Mouse (Mus musculus): ENCODE measurements around the gene Sdcbp2.
A peak's percentile ranks its signal among the peaks of the same experiment; 100 is the strongest.
"Not testable (repeated sequence)": the region's sequence is repeated elsewhere in the genome, so short reads cannot be mapped to it uniquely, and the experiment has no call there.

Sdcbp2 gene

DNA sequence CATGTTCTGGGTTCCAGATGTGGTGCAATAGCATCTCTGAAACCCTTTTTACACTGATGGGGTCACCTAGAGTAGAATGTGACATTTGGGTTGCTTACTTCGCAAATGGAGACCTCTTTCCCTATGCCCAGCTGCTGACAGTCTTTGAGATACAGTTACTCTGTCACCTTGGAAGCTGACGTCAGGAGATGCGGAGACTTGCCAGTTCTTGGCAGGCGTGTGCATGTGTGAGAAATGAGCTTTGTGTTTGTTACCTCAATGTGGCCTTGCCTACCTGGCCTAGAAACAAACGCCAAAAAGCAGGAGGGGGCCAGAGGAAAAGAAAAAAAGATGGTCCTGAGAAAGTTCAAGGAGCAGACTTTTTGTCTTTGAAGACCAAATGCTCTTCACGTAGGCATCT, 5.6 kb upstream of the Sdcbp2 start:
- DNase-seq (ENCODE audit: low read depth, low spot score) = no peak

DNA sequence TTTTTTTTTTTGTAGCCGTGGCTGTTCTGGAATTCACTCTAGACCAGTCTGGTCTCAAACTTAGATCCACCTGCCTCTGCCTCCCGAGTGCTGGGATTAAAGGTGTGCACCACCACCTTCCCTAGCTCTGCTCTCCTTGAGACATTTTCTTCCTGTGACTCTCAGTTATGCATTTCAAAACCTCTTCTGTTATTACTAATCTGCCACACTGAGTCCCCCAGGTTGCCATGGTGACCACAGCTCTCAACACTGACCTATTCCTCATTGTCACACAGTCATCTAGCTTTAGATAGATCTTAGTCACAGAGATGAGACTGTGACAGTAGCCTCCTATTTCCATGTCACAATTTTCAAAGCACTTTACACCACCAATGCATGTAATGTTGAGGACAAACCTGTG, 3.0 kb upstream of the Sdcbp2 start:
- DNase-seq (ENCODE audit: low read depth, low spot score) = no peak

DNA sequence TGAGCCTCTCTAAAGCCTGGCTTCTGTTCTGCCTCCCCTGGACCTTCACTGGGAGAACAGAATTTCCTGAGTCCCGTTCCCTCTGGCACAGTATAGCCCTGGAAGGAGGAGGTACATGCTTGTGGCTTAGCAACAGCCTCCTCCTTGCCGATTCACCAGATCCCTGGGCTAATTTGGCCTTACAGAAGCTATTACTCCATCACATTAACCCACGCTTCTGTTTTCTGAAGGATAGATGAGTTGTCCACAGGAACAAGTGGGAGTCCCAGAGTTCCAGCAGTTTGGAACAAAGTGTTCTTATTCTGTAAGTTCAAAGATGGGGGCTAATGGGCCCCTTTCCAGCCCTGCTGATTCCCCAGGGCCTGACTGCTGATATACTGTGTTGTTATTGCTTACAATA, 1.2 kb downstream of the Sdcbp2 start:
- DNase-seq (ENCODE audit: low read depth, low spot score) = no peak

DNA sequence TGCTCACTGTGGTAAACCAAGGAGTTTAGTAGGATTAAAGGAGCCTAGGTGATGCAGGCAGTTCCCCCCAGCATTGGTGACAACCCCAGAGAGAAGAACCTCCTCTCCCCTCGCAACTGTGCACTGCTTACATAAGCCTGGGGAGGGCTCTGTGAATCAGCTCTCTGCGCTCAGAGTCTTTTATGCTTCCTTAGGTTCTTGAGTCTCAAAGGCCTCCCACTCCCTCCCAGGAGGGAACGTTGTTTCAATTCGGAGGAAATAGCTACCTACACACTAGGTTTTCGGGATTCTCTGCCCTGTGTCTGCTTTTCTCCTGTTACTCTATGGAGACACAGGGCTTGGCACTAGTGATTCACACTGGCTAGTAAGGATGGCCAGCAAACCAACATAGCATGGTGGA, 2.2 kb downstream of the Sdcbp2 start:
- DNase-seq (ENCODE audit: low read depth, low spot score) = no peak

DNA sequence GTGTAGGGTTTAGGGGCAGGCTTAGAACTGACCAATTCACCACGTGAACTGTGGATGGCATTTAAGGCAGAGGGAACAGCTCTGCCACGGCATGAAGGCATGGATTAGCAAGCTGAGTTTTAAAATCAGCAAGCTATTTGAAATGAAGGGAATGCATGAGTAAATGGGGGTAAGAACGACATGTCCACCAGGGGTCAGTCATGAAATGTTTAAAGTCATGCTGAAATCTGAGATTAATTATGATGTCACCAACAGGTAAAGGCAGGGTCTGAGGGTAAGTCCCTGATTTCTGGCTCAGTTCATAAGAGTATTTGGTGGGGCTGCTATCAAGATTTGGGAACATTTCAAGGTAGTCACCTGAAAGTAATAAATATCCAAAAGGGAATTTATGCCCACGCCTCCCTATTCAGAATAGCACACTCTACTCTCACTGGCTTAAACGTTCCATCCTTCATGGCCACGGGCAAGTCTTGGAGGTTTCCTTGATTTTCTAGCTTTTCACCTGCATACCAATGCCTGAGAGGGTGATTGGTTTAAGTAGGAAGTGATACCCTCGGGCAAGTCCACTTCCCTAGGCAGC, 2.8 kb downstream of the Sdcbp2 start:
- peak; percentile 67 for DNase-seq (ENCODE audit: low read depth, low spot score)

DNA sequence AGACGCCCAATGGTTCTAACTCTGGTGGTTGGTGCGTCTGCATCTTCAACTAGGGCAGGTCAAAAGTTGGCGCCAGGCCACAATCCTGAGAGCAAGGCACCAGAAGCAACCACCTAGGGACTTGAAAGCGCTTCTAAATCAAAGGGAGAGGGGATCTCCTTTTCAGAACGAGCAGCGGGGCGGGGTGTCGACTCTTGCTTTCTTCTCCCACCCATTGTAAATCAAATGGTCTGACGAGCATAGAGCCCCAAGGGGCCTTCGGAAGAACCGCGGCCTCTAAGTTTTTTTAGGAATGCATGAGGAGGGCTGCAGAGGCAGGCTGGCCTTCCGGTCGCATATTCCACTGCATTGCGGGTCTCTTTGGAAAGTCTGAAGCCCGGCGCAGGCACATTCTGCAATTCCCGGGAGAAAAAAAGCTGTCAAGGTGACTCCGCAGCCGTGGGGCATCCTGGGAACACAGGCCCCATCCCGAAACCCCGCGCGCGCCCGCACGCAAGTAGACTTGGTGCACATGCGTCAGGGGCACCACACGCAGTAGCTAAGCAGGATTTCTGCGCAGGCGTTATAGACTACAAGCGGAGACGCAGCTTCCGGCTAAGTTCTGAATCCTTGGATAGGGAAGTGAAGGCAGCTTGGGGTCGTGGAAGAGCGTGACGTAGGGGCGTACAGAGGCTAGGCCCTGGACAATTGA, 3.4 kb downstream of the Sdcbp2 start:
- DNase-seq (ENCODE audit: low read depth, low spot score) = peak; percentile 78

DNA sequence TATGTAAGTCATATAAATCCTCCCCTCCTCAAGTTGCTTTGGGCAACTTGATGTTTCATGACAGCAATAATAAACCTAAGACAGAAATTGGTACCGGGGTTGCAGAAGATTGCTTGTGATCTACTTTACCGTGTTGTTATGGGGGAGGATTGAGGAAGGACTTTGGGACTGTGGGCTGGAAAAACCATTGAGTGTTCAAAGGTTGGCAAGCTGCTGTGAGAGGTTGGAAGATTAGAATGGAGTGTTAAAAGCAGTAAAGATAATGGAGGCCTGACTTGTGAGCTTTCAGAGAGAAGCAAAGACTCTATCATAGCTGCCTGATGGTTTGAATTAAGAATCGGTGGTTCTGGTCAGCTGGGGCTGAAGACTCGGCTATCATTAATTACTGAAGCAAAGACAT, 6.8 kb downstream of the Sdcbp2 start:
- DNase-seq (ENCODE audit: low read depth, low spot score) = no peak

DNA sequence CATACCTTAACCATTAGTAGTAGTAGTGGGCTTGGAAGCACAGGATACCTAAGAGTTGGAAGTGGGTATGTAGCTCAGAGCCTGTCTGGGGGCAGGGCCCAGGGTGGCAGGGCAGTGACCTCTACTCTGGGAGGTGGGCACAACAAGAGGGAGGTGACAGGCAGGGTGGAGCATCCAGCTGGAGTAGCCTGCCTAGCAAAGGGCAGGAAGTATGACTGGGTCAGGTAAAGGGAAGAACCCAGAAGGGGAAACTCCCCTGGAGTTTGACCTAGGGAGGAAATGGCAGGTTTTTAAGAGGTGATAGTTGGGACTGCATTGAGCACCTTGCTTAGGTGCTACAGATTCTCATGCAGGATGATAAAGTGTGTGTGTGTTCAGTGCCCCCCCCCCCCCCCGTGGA, 8.5 kb downstream of the Sdcbp2 start:
- DNase-seq (ENCODE audit: low read depth, low spot score) = no peak

DNA sequence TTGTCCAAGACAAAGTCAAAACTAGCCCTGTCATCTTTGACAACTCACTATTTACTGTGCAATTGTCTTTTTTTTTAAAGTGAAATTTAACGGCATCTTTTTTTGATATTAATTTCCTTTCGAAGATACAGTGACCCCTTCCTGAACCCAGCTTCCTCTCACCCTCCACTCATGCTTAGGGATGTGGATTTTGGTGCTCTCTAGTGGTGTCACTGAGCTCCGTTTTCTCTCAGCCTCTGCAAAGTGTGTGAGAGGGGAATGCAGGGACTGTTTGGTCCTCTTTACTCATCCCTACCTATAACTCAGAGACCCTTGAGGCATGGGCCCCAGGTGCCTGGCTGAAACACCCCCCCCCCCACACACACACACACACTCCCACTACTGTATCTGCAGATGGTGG, 13.5 kb downstream of the Sdcbp2 start:
- DNase-seq (ENCODE audit: low read depth, low spot score) = no peak

DNA sequence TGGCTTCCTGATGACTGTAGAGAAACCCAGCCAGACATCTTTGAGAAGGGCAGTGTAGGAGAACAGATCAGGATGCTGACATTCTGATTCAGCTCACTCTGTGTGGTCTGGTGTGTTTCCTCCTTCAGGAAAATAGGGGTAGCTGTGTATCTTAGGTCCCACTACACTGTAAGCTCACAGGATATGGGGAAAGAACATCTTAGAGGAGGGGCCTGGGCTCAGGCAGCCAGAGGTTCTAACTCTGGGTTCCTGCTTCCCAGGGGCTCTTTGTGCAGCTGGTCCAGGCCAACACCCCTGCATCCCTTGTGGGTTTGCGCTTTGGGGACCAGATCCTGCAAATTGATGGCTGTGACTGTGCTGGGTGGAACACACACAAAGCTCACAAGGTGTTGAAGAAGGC, 14.4 kb downstream of the Sdcbp2 start:
- DNase-seq (ENCODE audit: low read depth, low spot score) = no peak

DNA sequence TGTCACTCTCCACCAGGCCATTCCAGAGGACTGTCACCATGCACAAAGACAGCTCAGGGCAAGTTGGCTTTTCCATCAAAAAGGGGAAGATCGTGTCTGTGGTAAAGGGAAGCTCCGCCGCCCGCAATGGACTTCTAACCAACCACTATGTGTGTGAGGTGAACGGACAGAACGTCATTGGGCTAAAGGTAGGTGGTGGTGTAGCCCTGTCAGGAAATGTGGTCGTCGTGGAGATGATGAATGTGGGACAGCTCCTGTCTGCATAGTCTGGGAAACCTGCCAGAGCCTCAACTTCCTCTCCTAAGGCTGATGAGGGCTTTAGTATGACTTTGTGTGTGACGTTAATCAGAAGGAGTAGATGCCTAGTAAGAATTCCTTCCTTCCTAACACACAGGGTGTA, 14.9 kb downstream of the Sdcbp2 start:
- no peak for DNase-seq (ENCODE audit: low read depth, low spot score)

DNA sequence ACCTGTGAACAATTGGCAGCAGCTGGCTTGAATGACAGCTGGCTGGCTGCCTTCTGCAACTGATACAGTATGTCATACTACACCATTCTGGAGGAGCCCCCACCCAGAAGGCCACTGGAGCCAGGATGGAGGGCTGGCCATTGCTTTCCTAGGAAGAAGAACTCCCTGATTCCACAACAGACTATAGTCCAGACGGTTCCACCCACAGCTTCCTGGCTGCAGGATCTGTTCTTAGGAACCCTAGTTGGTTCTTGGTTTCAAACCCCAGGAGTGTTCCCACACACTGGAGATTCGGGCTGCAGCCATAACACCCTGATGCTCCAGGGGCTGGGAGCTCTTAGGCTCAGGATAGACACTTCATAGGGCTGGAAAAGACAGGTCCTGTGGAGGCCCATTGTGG, 25.6 kb downstream of the Sdcbp2 start:
- DNase-seq (ENCODE audit: low read depth, low spot score) = no peak

DNA sequence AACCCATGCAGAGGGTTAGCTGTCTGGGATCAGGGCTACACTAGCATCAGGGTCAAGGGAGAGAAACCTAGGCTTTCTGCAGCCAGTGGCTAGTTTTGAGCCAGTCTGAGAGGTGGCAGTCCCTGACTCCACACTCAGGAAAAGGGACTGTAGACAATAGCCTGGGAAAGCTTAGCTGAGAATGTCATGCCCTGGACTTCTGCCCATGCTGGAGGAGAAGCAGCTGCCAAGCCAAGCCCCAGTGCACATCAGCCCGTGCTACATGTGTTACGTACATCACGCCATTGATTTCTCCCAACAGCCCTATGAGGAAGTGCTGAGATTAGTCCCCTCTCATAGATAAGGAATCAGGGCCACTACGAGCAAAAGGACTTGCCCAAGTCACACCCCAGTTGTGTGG, 29.7 kb downstream of the Sdcbp2 start:
- DNase-seq (ENCODE audit: low read depth, low spot score) = no peak

DNA sequence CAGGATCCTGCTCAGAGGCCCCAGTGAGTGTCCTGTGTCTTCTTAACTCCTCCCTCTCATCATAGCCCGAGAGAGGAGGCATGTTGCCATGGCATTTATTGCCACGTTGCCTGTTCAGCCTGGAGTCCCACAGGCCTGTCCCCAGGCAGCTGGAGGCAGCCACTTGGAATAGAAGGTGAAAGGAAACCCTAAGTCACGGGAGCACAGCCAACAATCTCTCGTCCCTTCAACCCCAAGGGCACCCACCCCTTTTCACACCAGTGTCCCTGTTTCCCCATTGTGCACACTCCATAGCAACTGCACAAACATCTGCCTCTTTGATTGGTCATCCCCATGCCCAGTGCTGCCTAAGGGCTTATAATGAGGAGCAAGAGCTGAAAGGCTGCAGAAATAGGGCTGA, 31.2 kb downstream of the Sdcbp2 start:
- DNase-seq (ENCODE audit: low read depth, low spot score) = no peak

DNA sequence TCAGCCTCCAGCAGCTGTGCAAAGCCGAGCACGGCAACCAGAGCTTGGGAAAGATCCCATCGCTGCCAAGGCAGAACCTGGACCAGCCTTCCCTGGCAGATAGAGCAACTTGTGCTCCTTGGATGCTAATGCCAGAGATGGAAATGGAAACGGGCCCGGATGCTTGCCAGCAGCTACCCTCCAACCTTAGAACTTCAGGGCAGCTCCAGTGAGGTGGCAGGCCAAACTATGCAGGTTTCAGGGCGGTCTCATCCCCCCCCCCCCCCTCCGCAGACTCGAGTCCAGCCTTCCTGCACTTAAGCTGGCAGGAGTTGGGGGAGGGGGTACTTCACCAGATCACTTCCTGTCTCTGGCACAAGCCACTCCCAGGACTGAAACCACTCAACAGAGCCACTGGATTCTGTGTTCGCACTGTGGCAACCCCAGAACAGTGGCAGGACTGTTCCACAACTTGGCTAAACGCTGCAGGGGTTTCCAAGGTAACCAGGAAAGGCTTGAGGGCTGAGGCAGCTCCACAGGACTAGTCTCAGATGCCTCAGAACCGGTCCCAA, 33.1 kb downstream of the Sdcbp2 start:
- DNase-seq (ENCODE audit: low read depth, low spot score) = peak; percentile 72

DNA sequence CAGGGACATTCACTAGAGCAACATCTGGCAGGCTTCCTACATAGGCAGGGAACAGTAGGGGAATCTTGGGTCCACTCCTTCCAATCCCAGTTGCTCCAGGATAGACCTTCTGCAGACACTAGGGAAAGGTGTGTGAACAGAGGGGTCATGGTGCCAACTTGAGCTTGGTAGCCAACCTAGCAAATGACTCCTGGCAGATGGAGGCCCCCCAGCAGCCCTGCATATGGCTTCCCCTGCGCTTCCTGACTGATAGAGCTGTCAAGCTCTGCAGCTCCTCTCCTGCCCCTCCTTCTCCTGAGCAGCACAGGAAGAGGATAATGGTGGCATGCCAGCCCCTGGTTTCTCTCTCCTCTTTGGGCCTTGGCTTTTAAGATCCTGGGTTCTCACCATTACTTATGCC, 36.0 kb downstream of the Sdcbp2 start:
- DNase-seq (ENCODE audit: low read depth, low spot score) = no peak

DNA sequence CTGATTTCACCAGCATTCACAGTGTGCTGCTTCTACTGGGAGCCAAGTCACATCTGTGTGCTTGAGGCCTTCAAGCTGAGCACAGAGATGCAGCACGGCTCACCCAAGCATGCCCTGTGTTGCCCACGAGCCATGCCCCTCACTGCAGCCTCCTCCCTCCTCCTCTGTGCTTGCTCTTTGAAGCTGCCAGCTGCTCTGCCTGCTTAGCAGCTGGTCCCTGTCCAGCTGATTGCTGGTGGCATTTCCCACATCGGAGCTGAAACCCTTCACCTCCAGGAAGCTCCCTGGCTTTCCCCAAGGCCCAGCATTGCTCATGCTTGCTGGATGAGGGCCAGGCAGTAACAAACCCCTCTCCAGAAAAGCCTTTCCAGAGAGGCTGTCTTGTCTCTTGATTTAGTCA, 37.6 kb downstream of the Sdcbp2 start:
- DNase-seq (ENCODE audit: low read depth, low spot score) = no peak

DNA sequence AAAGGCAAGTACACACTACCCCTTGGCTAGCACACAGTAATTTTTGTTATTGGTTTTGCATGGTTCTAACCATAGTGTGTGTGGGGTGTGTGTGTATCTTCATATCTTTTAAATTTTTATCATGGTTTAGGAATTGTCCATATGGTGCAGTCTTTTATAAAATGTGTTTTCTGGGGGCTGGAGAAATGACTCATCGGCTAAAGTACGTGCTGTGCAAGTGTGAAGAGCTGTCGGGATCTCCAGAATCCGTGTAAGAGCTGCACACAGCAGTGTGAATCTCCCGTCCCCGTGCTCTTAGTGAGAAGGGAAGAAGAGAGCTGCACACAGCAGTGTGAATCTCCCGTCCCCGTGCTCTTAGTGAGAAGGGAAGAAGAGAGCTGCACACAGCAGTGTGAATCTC, 43.4 kb downstream of the Sdcbp2 start:
- DNase-seq (ENCODE audit: low read depth, low spot score) = not testable (repeated sequence)

DNA sequence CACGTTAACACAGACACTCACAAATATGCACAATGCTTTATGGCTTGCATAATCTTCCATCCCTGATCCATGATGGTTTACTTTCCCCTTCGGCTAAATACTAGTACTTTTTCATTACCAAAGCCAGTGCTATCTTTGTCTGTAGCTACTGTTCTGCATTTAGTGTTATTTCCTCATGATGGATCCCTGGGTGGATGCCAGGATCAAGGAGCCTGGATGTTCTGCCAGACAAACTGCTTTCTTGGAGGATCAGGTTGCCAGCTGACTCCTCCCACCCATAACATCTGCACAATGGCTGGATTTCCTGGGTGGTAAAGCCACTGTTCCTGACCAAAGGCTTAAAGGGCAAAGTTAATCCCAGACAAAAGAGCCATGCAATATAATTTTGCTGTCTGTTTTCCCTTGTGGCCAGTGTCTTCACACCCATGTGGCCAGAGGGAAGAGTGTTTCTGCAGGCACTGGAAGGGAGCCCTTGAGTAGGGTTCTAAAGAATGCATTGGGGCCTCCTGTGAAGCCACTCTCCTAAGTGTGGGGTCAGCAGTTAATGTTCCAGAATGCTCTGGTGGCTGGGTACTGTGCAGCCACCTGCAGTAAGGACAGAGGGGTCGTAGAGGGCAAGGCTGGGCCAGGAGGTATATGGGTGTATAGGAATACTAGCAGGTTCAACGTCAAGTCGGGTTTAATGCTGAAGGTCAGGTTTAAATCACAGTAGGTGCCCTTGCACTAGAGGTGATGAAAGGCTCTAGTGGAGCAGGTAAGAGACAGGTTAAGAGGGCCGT, 44.3 kb downstream of the Sdcbp2 start:
- DNase-seq (ENCODE audit: low read depth, low spot score) = no peak

DNA sequence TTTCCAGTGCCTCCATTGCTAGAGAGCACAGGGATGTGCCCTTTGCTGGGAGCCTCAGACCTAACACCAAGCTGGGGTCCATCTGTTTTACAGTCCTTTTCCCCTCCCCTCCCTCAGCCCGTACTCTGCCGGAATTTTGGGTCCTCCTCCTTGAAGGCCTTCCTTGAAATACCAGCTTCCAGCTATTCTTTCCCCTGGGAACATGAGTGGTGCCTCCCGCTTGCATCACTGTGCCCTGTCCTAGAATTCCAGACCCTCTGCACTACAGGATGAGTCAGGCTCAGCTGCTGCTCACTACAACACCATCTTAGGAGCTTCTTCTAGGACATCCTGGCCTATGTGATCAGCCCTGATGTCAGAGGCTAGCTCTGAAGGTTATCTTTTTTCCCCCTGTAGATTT, 51.4 kb downstream of the Sdcbp2 start:
- DNase-seq (ENCODE audit: low read depth, low spot score) = no peak

DNA sequence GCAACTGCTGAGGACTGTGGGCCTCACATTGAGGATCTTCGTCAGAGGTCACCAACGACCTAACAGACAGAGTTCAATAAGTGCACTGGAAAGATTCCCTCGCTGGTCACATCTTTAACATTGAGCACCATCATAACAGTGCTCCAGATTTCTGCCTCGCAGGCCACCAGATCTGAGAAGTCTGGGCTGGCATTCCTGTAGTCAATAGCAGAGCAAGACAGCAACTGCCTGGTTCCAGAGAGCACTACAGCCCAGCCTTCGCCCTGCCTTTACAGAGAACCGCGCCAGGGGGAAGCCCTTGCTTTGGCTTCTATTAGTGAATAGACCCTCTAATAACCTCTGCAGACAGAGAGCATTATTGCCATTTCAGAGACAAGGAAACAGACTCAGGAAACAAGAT, 53.9 kb downstream of the Sdcbp2 start:
- DNase-seq (ENCODE audit: low read depth, low spot score) = no peak

DNA sequence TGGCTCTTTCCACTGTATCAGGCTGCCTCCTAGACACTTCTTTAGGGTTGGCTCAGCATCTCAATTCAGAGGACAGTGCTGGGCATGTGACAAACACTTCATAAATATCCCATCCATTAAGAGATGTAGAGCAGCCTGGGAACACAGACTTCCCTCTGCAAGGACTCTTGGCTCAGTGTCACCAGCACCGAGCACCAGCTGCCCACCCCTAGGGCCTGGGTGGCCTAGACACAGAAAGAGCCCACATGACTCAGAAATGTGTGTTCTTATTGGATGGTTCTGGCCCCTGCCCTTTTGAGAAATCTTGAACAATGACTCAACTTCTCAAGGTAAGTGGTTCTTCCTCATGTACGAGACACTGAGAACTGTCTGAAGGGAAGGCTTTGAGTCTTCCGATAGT, 55.6 kb downstream of the Sdcbp2 start:
- DNase-seq (ENCODE audit: low read depth, low spot score) = no peak

DNA sequence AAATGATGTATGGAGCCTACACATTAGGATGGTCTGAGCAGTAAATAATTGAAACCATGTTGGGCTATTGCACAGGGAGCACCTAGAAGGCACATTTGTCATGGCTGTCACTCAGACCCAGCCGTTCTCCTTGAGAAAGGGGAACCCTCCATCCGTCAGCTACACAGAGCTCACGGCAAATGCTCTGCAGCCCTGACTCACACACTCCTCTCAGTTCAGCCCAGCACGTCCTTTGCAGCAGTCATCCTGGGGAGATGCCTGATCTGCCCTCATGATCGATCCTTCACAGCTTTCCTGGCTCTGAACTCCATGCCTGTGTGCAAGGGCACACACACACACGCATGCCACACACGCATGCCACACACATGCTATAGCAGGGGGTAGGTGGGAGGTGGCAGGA, 56.9 kb downstream of the Sdcbp2 start:
- DNase-seq (ENCODE audit: low read depth, low spot score) = no peak

Data from forelimb bud, embryonic 11.5 days (tissue).